Mouse (Mus musculus): Measurements from ENCODE around the gene Ttc8. TPM values are rescaled to one million over a fixed set of nuclear protein-coding genes. Genes with fewer than 3 reads are reported as not detected.
"Not testable (repeated sequence)": the region's sequence is repeated elsewhere in the genome, so short reads cannot be mapped to it uniquely, and the experiment has no call there.

Ttc8 gene
- 3.9 and 7.0 TPM in 2 replicates for total RNA-seq (2015)
- 5.4 and 6.2 TPM in 2 replicates for total RNA-seq (2017)

- peak; percentile 99 for ATAC-seq (replicated peaks; ENCODE audit: poor library complexity)
Observed at GRCm38 (mm10) chr12:98920194-98920991, at the start of gene Ttc8. TSS of gene Ttc8 (plus strand) at chr12:98920574.

DNA sequence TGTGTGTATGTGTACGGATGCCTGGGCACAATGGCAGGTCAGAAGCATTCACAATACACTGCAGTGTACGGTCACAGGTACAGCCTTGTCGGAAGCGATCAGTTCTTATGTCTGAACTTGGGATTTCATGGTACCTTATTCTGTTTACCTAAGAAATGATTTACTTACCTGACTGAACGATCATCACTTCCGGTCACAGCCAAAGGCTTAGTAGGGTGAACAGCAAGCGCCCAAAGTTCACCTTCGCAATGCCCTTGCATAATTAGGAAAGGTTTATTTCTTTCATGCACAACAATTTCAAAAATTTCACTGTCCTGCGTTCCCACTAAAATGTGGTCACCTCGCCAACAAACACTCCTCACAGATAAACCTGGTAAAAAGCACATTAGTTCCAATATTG is 47.5 kb upstream of the Ttc8 start:
- no peak for ATAC-seq (replicated peaks; ENCODE audit: poor library complexity)

GRCm38 (mm10) chr12:98875216-98875615 is 45.2 kb upstream of the Ttc8 start:
- ATAC-seq (replicated peaks; ENCODE audit: poor library complexity), result no peak

DNA sequence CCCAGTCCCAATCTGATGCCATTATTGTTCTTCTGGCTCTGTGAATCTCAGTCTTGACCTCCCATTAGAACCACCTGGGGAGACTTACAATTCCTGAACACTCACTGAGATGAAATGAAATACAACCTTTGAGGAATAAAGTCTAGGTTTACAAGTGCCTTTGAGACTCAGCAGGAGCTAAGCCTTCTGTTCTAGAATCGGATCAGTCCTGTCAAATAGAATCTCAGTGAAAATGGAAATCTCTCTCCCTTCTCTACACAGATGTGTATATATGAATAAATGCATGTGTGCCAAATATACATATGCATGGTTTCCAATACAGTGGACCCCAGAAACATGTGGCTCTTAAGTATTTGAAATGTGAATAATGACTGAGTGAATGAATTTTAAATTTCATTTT is 41.7 kb upstream of the Ttc8 start:
- no peak for ATAC-seq (replicated peaks; ENCODE audit: poor library complexity)

GRCm38 (mm10) chr12:98881796-98882195 is 38.6 kb upstream of the Ttc8 start:
- no peak for ATAC-seq (replicated peaks; ENCODE audit: poor library complexity)

- ATAC-seq (replicated peaks; ENCODE audit: poor library complexity), result peak; percentile 66
Observed at GRCm38 (mm10) chr12:98884515-98884914, 35.9 kb upstream of the Ttc8 start.

GRCm38 (mm10) chr12:98896761-98897160 is 23.6 kb upstream of the Ttc8 start:
- no peak for ATAC-seq (replicated peaks; ENCODE audit: poor library complexity)

GRCm38 (mm10) chr12:98899676-98900075 is 20.7 kb upstream of the Ttc8 start:
- no peak for ATAC-seq (replicated peaks; ENCODE audit: poor library complexity)

DNA sequence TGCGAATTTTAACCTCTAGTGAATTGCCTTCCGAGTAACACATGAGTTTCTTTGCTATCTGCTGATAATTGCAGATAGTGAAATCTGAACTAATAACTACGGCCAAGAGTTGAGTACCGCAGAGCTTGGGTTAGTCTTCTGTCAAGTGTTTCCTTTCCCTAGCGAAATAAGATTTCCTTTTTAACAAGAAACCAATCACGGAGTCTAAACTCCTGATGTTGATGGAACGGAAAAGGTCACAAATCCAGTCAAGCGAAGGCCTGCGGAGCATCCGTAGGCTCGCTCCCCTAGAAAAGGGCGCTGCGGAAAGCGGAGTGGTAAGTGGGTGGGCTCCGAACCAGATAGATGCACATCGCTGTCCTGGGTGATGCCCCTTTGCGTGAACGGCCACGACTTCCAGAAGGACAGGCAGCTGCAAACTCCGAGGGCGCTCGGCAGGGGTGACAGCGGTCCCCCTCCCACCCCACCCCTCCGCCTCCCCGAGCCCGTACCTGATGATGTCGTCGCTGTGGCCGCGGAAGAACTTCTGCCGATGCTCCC is 20.0 kb upstream of the Ttc8 start:
- peak; percentile 9; the same call in 1 of the 2 replicates for ATAC-seq (replicated peaks; ENCODE audit: poor library complexity)

DNA sequence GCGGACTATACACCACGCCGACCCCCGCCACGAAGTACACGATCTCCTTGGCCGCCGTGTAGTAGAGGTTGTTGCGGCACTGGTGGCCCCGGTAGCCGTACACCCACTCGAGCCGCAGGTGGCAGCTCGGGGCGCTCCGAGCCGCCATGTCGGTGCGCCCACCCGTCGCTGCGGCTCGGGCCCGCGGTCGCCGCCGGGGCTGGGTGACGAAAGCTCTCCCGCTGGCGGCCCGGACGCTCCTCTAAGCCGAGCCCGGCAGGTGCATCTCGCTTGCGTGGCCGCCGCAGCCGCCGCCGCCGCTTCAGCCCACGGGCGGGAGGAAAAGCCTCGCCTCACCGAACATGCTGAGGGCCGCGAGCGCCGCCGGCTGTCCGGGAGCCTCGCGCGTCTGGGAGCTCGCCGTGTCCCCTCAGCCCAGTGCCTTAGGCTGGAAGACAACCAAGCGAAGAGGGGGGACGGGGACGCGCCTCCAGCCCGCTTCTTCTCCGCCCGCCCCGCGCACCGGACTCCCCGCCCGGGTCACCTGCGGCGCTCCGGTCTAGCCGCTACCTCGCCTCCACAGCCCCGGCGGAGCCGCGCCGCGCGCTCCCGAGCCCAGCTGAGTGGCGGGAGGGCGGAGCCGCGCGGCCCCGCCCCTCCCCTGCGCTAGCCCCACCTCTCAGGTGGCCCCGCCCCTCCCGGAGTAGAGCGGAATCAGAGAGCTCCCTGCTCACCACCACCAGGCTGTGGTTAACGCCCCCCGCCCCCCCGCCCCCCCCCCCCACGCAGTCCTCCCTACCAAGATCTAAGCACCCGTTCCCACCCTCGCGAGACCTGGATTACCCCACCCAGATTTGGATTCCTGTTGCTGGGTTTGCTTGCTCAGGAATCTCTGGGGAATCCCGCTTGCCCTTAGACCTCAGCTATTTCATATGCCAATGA is 19.2 kb upstream of the Ttc8 start, which contains the start of gene Eml5:
Gene Eml5, minus strand, starts transcription at position 604 of the 921 bp plus-strand sequence.
- peak; percentile 87 for ATAC-seq (replicated peaks; ENCODE audit: poor library complexity)

GRCm38 (mm10) chr12:98905466-98905865 is 14.9 kb upstream of the Ttc8 start:
- ATAC-seq (replicated peaks; ENCODE audit: poor library complexity), result no peak

- no peak for ATAC-seq (replicated peaks; ENCODE audit: poor library complexity)
Observed at GRCm38 (mm10) chr12:98910096-98910495, 10.3 kb upstream of the Ttc8 start.

- no peak for ATAC-seq (replicated peaks; ENCODE audit: poor library complexity)
Observed at GRCm38 (mm10) chr12:98931174-98931573, 10.8 kb downstream of the Ttc8 start.

- no peak for ATAC-seq (replicated peaks; ENCODE audit: poor library complexity)
Observed at GRCm38 (mm10) chr12:98932441-98932840, 12.1 kb downstream of the Ttc8 start.

GRCm38 (mm10) chr12:98932856-98933255 is 12.5 kb downstream of the Ttc8 start:
- no peak for ATAC-seq (replicated peaks; ENCODE audit: poor library complexity)

DNA sequence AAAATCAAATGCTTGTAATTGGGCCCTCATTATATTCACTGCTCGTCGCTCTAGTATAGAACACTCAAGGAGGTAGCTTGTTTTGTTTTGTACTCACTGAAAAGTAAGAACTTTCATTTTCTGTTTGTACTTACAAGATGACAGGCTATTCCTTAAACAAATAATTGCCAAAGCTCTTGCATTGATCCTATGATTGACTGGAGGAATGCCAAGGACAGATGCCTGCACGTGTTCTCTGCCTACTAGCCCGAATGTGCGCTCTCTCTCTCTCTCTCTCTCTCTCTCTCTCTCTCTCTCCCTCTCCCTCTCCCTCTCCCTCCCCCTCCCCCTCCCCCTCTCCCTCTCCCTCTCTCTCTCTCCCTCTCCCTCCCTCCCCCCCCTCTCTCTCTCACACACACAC is 30.9 kb downstream of the Ttc8 start:
- not testable (repeated sequence) for ATAC-seq (replicated peaks; ENCODE audit: poor library complexity)

GRCm38 (mm10) chr12:98956951-98957350 is 36.6 kb downstream of the Ttc8 start:
- no peak for ATAC-seq (replicated peaks; ENCODE audit: poor library complexity)

DNA sequence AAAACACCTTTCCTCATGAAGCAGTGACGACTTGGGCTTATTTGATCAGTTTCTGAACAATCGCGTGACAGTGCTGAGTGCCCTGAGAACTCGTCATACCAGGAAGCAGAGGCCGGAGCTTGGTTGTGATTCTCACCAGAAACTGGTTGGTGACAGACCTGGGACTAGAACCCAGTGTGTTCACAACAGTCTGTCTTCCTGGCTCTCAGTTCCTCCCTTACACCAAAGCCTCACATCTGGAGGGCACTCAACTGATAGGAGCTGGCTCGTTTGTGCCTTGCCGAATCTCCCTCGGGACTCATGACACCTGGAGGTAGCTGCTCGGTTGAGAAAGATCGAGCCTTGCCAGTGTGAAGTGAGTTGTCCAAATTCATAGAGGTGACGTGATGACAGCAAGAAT is 37.1 kb downstream of the Ttc8 start:
- ATAC-seq (replicated peaks; ENCODE audit: poor library complexity), result no peak

GRCm38 (mm10) chr12:98961008-98961407 is 40.6 kb downstream of the Ttc8 start:
- no peak for ATAC-seq (replicated peaks; ENCODE audit: poor library complexity)

- no peak for ATAC-seq (replicated peaks; ENCODE audit: poor library complexity)
Observed at GRCm38 (mm10) chr12:98961415-98961814, 41.0 kb downstream of the Ttc8 start.

DNA sequence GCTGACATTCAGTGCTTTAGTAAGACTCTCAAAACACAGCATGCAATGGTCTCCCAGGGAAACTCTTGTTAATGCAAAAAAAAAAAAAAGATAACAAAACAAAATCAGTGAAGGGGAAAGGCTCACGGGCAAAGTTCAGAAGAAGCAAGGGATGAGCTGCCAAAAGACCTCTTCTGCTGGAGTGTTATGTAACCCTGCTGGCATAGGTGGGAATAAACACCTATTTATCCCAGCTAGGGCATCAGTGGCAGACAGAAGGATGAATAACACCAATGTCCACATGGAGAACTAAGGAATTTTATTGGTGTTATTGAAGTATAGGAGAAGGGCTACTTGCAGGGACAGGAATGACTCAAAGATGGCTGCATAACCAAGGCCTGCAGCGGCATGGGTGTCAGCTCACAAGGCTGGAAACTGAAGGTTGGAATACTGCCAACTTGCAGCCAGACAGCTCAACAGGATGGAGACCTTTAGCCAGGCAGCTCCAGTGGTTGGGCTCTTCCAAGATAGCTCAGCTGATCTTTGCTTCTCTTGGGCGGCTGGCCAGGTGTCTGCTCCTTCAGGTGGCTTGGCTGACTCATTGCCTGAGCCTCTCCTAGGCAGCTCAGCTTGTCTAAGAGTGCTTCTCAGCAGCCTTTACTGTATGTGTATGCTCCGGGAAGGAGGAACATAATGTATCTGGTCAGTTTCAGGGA is 45.2 kb downstream of the Ttc8 start:
- ATAC-seq (replicated peaks; ENCODE audit: poor library complexity), result no peak
